Mouse (Mus musculus) thymus, postnatal 25 days (tissue): ENCODE data around the gene Map10.

Experiments used
- DNase-seq: peaks from one replicate; pipeline ENCODE4 v3.0.0; 2022

Map10 gene

DNA sequence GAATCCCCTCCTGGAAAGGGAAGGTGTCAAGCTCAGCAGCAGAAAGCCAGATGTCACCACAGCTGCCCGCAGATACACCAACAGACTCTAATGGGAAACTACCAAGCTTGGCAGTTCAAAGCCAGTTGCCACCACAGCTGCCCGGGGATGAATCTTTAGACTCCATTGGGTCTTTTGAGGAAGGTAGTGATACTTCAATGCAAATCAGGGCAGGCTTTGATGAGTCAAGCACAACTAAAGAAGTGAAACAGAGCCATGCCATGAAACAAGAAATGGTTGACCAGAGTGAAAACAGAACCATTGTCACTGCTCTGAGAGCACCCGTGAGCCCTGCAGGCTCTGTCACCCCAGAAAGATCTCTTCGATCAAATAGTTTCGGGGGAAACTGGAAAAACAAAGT lies 1.8 kb downstream of the Map10 start:
- no peak for DNase-seq

GRCm38 (mm10) chr8:125675796-125676195 lies 6.2 kb downstream of the Map10 start:
- DNase-seq = no peak

DNA sequence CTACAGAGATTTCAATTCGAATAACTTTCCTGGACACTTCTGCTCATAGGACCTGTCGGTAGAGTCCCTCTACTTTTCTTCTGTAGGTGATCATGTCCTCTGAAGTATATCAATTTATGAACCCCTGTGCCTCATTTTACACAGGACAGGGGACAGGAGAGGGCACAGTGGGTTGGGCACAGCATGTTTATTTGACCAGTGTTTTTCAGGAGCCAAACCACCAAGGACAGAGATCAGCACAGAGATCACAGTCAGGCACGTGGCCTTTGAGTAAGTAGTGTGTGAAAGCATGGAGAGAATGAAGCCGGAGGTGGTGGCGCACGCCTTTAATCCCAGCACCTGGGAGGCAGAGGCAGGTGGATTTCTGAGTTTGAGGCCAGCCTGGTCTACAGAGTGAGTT lies 7.9 kb downstream of the Map10 start:
- DNase-seq = no peak

DNA sequence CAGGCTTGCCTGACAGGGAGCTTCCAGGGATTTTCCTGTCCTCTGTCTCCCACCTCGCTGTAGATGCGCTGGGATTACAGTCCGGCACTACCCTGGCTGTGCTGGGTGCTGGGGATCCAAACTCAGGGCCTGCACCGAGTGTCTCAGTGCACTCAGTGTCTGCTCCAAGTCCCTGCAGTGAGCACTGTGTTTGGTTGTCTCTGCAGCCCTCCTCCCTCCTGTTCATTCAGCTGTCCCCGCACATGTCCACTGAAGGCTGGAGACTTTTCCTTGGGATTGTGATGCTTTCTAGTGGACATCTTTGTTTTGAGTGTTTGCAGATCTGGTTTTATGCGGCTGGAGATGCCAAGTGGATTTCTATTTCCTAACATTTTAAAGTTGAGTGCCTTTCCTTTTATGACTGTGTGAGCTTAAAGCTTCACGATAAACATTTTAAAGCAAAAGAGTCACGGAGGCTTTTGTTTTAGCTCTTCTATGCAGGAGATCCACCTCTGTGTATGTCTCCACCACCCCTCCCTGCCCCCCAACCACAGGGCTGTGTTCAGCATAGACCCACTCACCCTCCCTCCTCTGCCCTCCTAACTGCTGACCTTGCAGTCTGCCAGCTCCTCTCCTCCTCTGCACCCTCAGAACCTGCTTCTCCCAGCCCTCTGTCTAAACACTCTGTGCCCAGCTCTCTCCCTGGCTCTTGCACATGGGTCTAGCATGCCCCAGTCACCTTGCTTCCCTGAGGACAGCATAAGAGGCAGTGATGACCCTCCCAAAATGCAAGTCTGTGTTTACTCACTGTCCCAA lies 9.4 kb downstream of the Map10 start:
- no peak for DNase-seq

GRCm38 (mm10) chr8:125680851-125681408 lies 11.3 kb downstream of the Map10 start:
- DNase-seq = no peak

GRCm38 (mm10) chr8:125685216-125685760 lies 15.7 kb downstream of the Map10 start:
- no peak for DNase-seq

DNA sequence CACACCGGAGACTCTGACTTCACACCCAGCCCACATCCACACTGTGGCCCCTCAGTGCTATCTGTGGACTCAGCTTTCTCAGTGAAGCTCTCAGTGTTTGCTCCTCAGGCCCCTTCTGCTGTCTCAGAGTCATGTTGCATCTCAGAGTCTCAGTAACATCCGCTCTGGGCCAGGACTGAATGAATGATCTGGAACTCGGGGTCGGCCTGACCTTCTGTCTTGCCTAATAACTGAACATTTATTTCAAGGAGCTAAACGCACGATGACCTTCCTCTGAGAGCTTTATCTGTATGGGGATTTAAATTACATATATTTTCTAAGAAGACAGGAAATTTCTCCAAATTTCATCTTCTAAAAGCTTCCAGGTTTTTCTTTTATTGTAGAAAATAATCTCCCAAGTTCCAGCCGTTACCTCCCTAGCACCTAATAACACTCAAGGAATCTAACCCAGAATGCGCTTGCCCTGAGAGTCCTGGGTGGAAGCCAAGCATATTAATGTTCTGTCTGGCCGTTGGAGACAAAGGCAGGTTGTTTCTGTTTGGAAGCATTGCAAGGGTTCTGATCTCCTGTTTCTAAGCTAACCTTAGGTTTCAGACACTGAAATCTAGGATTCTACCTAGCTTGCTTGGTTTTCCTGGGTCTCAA lies 16.7 kb downstream of the Map10 start:
- DNase-seq = no peak

DNA sequence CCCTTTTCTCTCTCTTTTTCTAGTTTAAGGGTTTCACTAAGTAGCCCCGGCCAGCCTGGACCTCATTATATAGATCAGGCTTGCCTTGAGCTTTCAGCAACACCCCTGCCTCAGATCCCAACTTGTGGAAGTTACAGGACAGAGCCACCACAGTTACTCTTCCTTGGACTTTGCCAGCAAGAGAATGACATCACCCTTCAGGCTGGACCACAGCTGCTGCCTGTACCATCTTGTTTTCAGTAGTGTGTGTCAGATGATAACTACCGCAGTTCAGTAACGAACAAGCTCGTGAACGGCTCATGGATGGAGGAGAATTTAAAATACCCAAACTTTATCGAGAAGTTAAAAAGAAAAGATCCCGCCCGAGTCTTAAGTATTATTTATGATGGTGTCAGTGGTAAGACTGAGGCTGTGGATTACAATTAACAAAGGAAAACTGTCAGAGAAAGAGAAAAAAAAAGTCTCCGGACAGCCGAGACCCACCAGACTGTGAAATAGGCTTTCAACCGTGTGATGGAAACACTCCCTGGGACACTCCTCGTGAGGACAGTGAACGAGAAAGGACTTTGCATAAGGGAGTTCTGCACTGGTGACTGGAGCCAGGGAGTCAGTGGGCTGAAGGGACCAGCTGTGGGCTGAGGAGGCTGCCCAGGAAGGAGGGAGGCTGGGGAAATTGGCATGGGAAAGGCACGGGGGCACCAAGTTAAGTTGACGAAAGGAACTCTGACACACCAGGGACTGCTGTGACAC lies 20.7 kb downstream of the Map10 start:
- no peak for DNase-seq

GRCm38 (mm10) chr8:125690961-125691360 lies 21.3 kb downstream of the Map10 start:
- DNase-seq = no peak

GRCm38 (mm10) chr8:125692447-125692846 lies 22.8 kb downstream of the Map10 start:
- no peak for DNase-seq

- no peak for DNase-seq
These were observed 23.6 kb downstream of the Map10 start for GRCm38 (mm10) chr8:125693197-125693596.

DNA sequence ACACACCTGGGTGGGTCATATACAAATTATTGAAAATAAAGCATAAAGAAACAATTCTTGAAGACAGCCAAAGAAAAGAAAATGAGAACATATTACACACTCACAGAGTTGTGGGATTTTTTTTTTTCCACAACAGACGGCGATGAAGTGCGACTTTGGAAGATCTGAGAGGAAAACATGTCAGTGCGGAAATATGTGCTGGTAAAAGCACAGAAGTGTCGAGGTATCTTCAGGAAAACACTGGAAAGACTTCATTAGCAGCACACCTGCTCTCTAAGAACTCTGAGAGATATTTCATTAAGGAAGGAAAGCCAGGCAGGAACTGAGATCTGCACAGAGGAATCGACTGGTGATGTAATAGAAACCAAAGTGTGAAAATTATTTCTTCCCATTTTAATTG lies 26.3 kb downstream of the Map10 start:
- no peak for DNase-seq

- DNase-seq = no peak
These were observed 29.9 kb downstream of the Map10 start for GRCm38 (mm10) chr8:125699391-125700025.

GRCm38 (mm10) chr8:125700407-125700806 lies 30.8 kb downstream of the Map10 start:
- DNase-seq = no peak

DNA sequence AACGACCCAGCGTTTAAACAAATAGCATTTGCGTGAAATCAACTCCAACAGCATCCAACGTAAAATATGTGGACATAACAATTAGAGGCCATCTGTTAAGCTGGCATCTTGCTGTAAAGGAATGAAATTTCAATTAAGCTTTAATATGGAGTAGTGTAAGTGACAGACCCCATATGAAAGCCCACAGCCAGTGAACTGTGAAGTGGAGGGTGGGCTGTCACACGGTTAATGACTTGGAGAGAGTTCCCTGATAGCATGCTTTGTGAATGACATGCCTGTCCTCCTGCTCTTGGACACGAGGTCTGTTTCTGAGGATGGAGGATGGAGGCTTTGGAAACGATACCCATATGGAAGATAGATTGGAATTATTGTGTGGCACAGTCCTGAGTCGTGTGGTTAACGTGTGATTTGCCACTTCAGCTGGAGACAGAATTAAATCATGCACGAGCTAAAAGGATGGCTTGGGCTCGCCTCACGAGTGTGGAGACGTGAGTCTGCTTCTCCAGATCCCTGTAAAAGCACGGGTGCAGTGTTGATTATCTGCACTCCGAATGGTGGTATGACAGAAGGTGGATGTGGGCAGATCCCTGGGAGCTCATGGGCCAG lies 33.4 kb downstream of the Map10 start:
- no peak for DNase-seq

DNA sequence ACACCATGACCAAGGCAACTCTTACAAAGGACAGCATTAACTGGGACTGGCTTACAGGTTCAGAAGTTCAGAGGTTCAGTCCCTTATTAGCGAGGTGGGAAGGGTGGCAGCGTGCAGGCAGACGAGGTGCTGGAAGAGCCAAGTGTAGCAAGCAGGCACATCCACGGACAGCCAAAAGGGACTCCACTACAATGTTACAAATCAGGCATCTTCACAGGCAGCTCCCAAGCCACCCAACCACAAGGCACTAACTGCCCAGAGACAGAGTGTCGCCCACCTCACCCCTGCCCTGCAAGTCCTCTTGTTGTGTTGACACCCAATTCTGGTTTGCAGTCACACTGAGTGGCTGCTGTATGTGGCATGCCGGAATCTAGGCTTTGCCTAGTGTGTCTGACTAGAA lies 34.8 kb downstream of the Map10 start:
- no peak for DNase-seq

DNA sequence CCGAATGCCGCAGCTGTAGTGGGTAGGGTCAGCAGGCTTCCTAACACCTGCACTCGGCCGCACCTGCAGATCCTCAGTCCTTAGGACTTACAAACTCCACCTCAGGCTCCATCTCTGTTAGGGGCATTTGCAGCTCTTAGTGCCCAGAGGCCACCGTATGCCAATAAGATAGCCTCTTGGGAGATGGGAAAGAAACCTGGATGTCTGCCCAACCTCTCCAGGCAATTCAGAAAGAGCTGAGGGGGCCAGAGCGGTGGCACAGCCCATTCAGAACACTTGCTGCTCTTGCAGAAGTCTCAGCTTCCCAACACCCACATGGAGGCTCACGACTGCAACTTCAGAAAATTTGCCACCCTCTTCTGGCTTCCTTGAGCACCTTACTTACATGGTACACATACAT lies 36.2 kb downstream of the Map10 start:
- DNase-seq = no peak

DNA sequence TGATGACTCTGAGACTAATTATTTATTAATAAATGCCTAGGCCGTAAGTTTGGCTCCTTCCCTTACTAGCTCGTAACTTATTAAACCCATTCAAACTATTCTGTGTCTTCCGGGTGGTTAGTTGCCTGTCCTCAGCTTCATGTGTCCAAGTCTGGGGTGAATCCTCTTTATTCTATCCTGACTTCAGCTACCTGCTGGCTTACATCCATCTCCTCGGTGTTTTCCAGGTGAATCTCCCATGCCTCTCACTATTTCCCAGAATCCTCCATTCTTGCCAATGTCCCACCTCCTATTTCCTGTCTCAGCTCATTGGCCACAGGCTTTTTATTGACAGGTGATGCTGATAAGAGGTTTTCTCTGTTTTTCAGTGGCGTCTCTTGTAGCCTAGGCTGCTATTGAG lies 39.6 kb downstream of the Map10 start:
- no peak for DNase-seq

- no peak for DNase-seq
These were observed 41.9 kb downstream of the Map10 start for GRCm38 (mm10) chr8:125711514-125711913.

- DNase-seq = no peak
These were observed 46.6 kb downstream of the Map10 start for GRCm38 (mm10) chr8:125716211-125716610.

- DNase-seq = no peak
These were observed 47.0 kb downstream of the Map10 start for GRCm38 (mm10) chr8:125716613-125717012.

DNA sequence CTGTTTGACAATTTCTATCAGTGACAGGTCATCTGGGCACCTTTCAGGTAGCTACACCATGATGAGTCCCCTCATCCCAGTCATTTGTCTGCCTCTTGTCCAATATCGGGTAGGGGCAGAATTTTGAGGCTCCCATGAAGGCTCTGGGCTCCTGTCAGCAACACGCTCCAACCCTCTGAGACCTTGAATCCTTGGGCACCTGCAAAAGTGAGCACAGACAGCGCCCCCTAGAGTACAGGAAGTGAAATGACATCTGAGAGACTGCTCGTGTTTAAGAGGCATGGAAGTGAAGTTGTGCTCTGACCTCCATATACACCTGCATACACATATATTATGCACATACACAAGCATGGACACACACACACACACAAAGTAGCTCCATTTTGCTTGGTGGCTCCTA lies 49.3 kb downstream of the Map10 start:
- no peak for DNase-seq
